Mouse (Mus musculus): ENCODE data around the gene Fam83c.

The Fam83c gene

GRCm38 (mm10) chr2:155784534-155784933, 50.1 kb downstream of the Fam83c start:
- POLR2A ChIA-PET = interaction anchor here in 1 of 4 experiments (1.5 kb wide), 1 partner anchor 8 kb away, joined by 5 read pairs; no protein-coding TSS in a partner anchor
- CTCF ChIA-PET = interaction anchor here in 2 of 4 experiments (1.1 to 1.5 kb wide), 2 partner anchors 19 to 29 kb away, joined by 3 to 4 read pairs; no protein-coding TSS in a partner anchor

GRCm38 (mm10) chr2:155779506-155779905, 55.1 kb downstream of the Fam83c start:
- CTCF ChIA-PET = no interaction called here
- POLR2A ChIA-PET = no interaction called here

- ChIA-PET CTCF (no interaction called here), POLR2A (no interaction called here)
Observed at GRCm38 (mm10) chr2:155779066-155779465, 55.6 kb downstream of the Fam83c start.

- CTCF ChIA-PET = interaction anchor here in 1 of 4 experiments (0.9 kb wide), 1 partner anchor 86 kb away, joined by 3 read pairs; the partner anchor contains the start of gene Trpc4ap
- POLR2A ChIA-PET = interaction anchor here in 1 of 4 experiments (0.6 kb wide), 2 partner anchors 117 to 472 kb away, joined by 3 to 4 read pairs; no protein-coding TSS in a partner anchor
Observed at GRCm38 (mm10) chr2:155778004-155778403, 56.6 kb downstream of the Fam83c start.

GRCm38 (mm10) chr2:155777688-155777985, 57.0 kb downstream of the Fam83c start:
- POLR2A ChIA-PET = interaction anchor here in 1 of 4 experiments (0.6 kb wide), 2 partner anchors 118 to 472 kb away, joined by 3 to 4 read pairs; no protein-coding TSS in a partner anchor
- CTCF ChIA-PET = interaction anchor here in 1 of 4 experiments (0.9 kb wide), 1 partner anchor 85 kb away, joined by 3 read pairs; the partner anchor contains the start of gene Trpc4ap

All from embryonic stem cell, embryonic (primary cell).